ENCODE assay signal across 28 mouse cellular contexts in genomic region chr6:92126861-92127468, GRCm38 (mm10). TPM values are rescaled to one million over a fixed set of nuclear protein-coding genes. Genes with fewer than 3 reads are reported as not detected.
DNase-seq lines count a peak whose midpoint lies in the region; ATAC-seq lines count a peak whose summit lies in the region.
"Had no signal": no experiment of that assay in that cellular context is flagged by ENCODE, and none has a peak within 500 bp of the region (broad histone marks: within the 10 kb centered on the region; RNA-seq: fewer than 3 reads in every experiment).

No protein-coding gene starts in this region.

- DNase-seq in spleen, postnatal 36 days (ENCODE audit: low spot score in 2 of 2), result peak; percentile 6 to 15
- DNase-seq in spleen, postnatal 14 days (ENCODE audit: low spot score in 2 of 2), result no peak
- DNase-seq in c-Kit-positive CD71-negative TER-119-negative erythroid progenitor cells, embryonic 14.5 days (ENCODE audit: low read depth), result peak; percentile 13
- DNase-seq in splenic B cell, adult 2 months (ENCODE audit: low read depth, low spot score), result peak; percentile 57
- DNase-seq in cerebellum, postnatal 36 days, result no peak
- DNase-seq in kidney, postnatal 36 days, result no peak
- no peak for DNase-seq in c-Kit-positive CD71-positive TER-119-positive erythroid progenitor cells, embryonic 14.5 days (ENCODE audit: low spot score)
- DNase-seq: adrenal gland, postnatal 25 days; cerebellum, adult 11 months; cerebellum, adult 9-10 months; forebrain, postnatal 0 days; gastrocnemius, postnatal 14 days; heart, adult 18-20 months; kidney, adult 18-20 months; kidney, postnatal 4 days; left cerebral cortex, postnatal 4 days; liver, postnatal 0 days; retina, postnatal 1 day; right cerebral cortex, postnatal 14 days; thymus, adult 18-20 months; thymus, postnatal 25 days had no signal

- ATAC-seq in megakaryocyte, adult 5-6 weeks (ENCODE audit: poor library complexity, severe bottlenecking), result peak; percentile 88
- ATAC-seq: forebrain, postnatal 0 days; inflammation-experienced regulatory T-cells, adult 6 months; liver, embryonic 12.5 days; liver, postnatal 0 days; midbrain, embryonic 13.5 days had no signal

- no peaks in the 10 kb centered on the region for H3K27me3 ChIP-seq in splenic B cell, adult 2 months (ENCODE audit: control insufficient read depth, insufficient read depth, low read length, poor library complexity, severe bottlenecking)
- H3K27me3 ChIP-seq: embryonic facial prominence, embryonic 13.5 days; heart, embryonic 12.5 days; hindbrain, embryonic 15.5 days; liver, embryonic 12.5 days; midbrain, embryonic 13.5 days had no signal

- H3K36me3 ChIP-seq in splenic B cell, adult 2 months (ENCODE audit: control insufficient read depth, insufficient read depth, low read length, poor library complexity, severe bottlenecking), result no peaks in the 10 kb centered on the region
- H3K36me3 ChIP-seq: embryonic facial prominence, embryonic 13.5 days; heart, embryonic 12.5 days; hindbrain, embryonic 15.5 days; liver, embryonic 12.5 days; midbrain, embryonic 13.5 days had no signal

RNA-seq across cellular contexts. Expression of gene Nr2c2, which starts 35.8 kb away (rescaled TPM):
- total RNA-seq in megakaryocyte, adult 5-6 weeks (2015), result 35.7 and 40.5 TPM in 2 replicates
- total RNA-seq in megakaryocyte, adult 5-6 weeks (2017), result 43.0 and 43.5 TPM in 2 replicates

RNA-seq across cellular contexts. Expression of gene Mrps25, which starts 56.9 kb away (rescaled TPM):
- total RNA-seq in megakaryocyte, adult 5-6 weeks (2015), result 22.0 and 43.1 TPM in 2 replicates
- 35.3 and 38.4 TPM in 2 replicates for total RNA-seq in megakaryocyte, adult 5-6 weeks (2017)

Comparison
In these comparisons a context has a peak if more than half of its experiments do, and no peak if none do; other contexts are left out.
1. DNase-seq: peak in spleen, postnatal 36 days (2 of 2), c-Kit-positive CD71-negative TER-119-negative erythroid progenitor cells, embryonic 14.5 days (single experiment) and splenic B cell, adult 2 months (single experiment); none in spleen, postnatal 14 days (0 of 2), cerebellum, postnatal 36 days (0 of 2), kidney, postnatal 36 days (0 of 2) and c-Kit-positive CD71-positive TER-119-positive erythroid progenitor cells, embryonic 14.5 days (single experiment).